Mouse (Mus musculus): ENCODE measurements around the gene Rsad2.
"Not testable (repeated sequence)": the region's sequence is repeated elsewhere in the genome, so short reads cannot be mapped to it uniquely, and the experiment has no call there.

Gene Rsad2

GRCm38 (mm10) chr12:26456028-26456698, at the start of gene Rsad2:
TSS of gene Rsad2 (minus strand) at chr12:26456452.
- in situ Hi-C loops (cut with MboI, MseI), result no loop called here

- in situ Hi-C loops (cut with MboI, MseI), result no loop called here
These were observed 44.8 kb upstream of the Rsad2 start for GRCm38 (mm10) chr12:26501042-26501441.

GRCm38 (mm10) chr12:26489942-26490341, 33.7 kb upstream of the Rsad2 start:
- in situ Hi-C loops (cut with MboI, MseI), result no loop called here

GRCm38 (mm10) chr12:26488617-26489274, 32.5 kb upstream of the Rsad2 start:
- in situ Hi-C loops (cut with MboI, MseI), result no loop called here

- in situ Hi-C loops (cut with MboI, MseI), result no loop called here
These were observed 31.8 kb upstream of the Rsad2 start for GRCm38 (mm10) chr12:26487874-26488616.

- in situ Hi-C loops (cut with MboI, MseI), result not testable (repeated sequence)
These were observed 29.7 kb upstream of the Rsad2 start for GRCm38 (mm10) chr12:26485738-26486580.

GRCm38 (mm10) chr12:26478196-26479004, 22.1 kb upstream of the Rsad2 start:
- in situ Hi-C loops (cut with MboI, MseI), result no loop called here

- in situ Hi-C loops (cut with MboI, MseI), result no loop called here
These were observed 20.9 kb upstream of the Rsad2 start for GRCm38 (mm10) chr12:26477198-26477597.

- in situ Hi-C loops (cut with MboI, MseI), result no loop called here
These were observed 17.5 kb upstream of the Rsad2 start for GRCm38 (mm10) chr12:26473746-26474145.

GRCm38 (mm10) chr12:26472770-26473481, 16.7 kb upstream of the Rsad2 start:
- in situ Hi-C loops (cut with MboI, MseI), result no loop called here

GRCm38 (mm10) chr12:26471376-26471775, 15.1 kb upstream of the Rsad2 start:
- in situ Hi-C loops (cut with MboI, MseI), result no loop called here

GRCm38 (mm10) chr12:26470042-26470409, 13.8 kb upstream of the Rsad2 start:
- in situ Hi-C loops (cut with MboI, MseI), result no loop called here

- in situ Hi-C loops (cut with MboI, MseI), result no loop called here
These were observed 13.1 kb upstream of the Rsad2 start, which contains the start of gene Cmpk2 for GRCm38 (mm10) chr12:26469098-26470041. TSS of gene Cmpk2 (plus strand) at chr12:26469204.

- in situ Hi-C loops (cut with MboI, MseI), result no loop called here
These were observed 9.3 kb upstream of the Rsad2 start for GRCm38 (mm10) chr12:26465600-26465999.

- in situ Hi-C loops (cut with MboI, MseI), result no loop called here
These were observed 3.8 kb upstream of the Rsad2 start for GRCm38 (mm10) chr12:26460091-26460490.

- in situ Hi-C loops (cut with MboI, MseI), result no loop called here
These were observed 1.6 kb downstream of the Rsad2 start for GRCm38 (mm10) chr12:26454682-26455081.

- in situ Hi-C loops (cut with MboI, MseI), result no loop called here
These were observed 3.3 kb downstream of the Rsad2 start for GRCm38 (mm10) chr12:26452951-26453350.

- in situ Hi-C loops (cut with MboI, MseI), result no loop called here
These were observed 5.1 kb downstream of the Rsad2 start for GRCm38 (mm10) chr12:26451150-26451549.

- in situ Hi-C loops (cut with MboI, MseI), result no loop called here
These were observed 6.8 kb downstream of the Rsad2 start for GRCm38 (mm10) chr12:26449483-26449882.

All from regulatory T cell (primary cell).